In genomic region chr1:167754636-167755522, GRCm38 (mm10) we compare ENCODE assay signal across 12 mouse cellular contexts.
DNase-seq lines count a peak whose midpoint lies in the region; ATAC-seq and TF ChIP-seq lines count a peak whose summit lies in the region.
"Had no signal": no experiment of that assay in that cellular context is flagged by ENCODE, and none has a peak within 500 bp of the region (broad histone marks: within the 10 kb centered on the region; RNA-seq: fewer than 3 reads in every experiment).

No protein-coding gene starts in this region.

- peaks cover 22% of the 10 kb centered on the region for H3K27me3 ChIP-seq in kidney, embryonic 15.5 days
- peaks cover 15% of the 10 kb centered on the region; the same call in 1 of the 2 replicates for H3K27me3 ChIP-seq in limb, embryonic 12.5 days
- H3K27me3 ChIP-seq in stomach, postnatal 0 days (ENCODE audit: control insufficient read depth, insufficient read depth, low read length), result no peaks in the 10 kb centered on the region
- H3K27me3 ChIP-seq: CH12.LX had no signal

- H3K4me1 ChIP-seq in kidney, embryonic 15.5 days, result peaks cover 26% of the 10 kb centered on the region
- peaks cover 41% of the 10 kb centered on the region for H3K4me1 ChIP-seq in limb, embryonic 12.5 days (replicated peaks)
- no peaks in the 10 kb centered on the region for H3K4me1 ChIP-seq in stomach, postnatal 0 days (replicated peaks; ENCODE audit: control insufficient read depth, insufficient read depth)

- 18% methylated on average over 14 of the region's 14 CpGs for WGBS in kidney, embryonic 15.5 days
- 16% methylated on average over 14 of the region's 14 CpGs for WGBS in limb, embryonic 12.5 days
- WGBS in stomach, postnatal 0 days, result 22% methylated on average over 14 of the region's 14 CpGs

- no peak overlapping the region for H3K27ac ChIP-seq in kidney, embryonic 15.5 days
- no peak overlapping the region for H3K27ac ChIP-seq in limb, embryonic 12.5 days
- no peak overlapping the region for H3K27ac ChIP-seq in stomach, postnatal 0 days (replicated peaks)
- H3K27ac ChIP-seq: limb, embryonic 15.5 days had no signal

- no peaks in the 10 kb centered on the region for H3K9me3 ChIP-seq in kidney, embryonic 15.5 days (replicated peaks)
- no peaks in the 10 kb centered on the region for H3K9me3 ChIP-seq in limb, embryonic 12.5 days
- H3K9me3 ChIP-seq in stomach, postnatal 0 days (ENCODE audit: control insufficient read depth, low read length), result no peaks in the 10 kb centered on the region
- H3K9me3 ChIP-seq: limb, embryonic 15.5 days had no signal

- no peak overlapping the region for H3K9ac ChIP-seq in kidney, embryonic 15.5 days
- no peak overlapping the region for H3K9ac ChIP-seq in limb, embryonic 12.5 days (replicated peaks)
- H3K9ac ChIP-seq in stomach, postnatal 0 days (ENCODE audit: low read length), result no peak overlapping the region
- H3K9ac ChIP-seq: limb, embryonic 15.5 days had no signal

- no peaks in the 10 kb centered on the region for H3K36me3 ChIP-seq in kidney, embryonic 15.5 days
- no peaks in the 10 kb centered on the region for H3K36me3 ChIP-seq in limb, embryonic 12.5 days
- no peaks in the 10 kb centered on the region for H3K36me3 ChIP-seq in stomach, postnatal 0 days (ENCODE audit: control insufficient read depth, insufficient read depth, low read length)
- H3K36me3 ChIP-seq: limb, embryonic 15.5 days had no signal

- DNase-seq in kidney, adult 11 months, result no peak
- DNase-seq in A20 (ENCODE audit: low read depth, low spot score), result peak; percentile 24
- DNase-seq in embryo, embryonic 10.5 days (ENCODE audit: low spot score), result peak; percentile 41
- no peak for DNase-seq in stomach, postnatal 0 days (ENCODE audit: low spot score)
- no peak for DNase-seq in ovary, adult 18-20 months (ENCODE audit: low spot score)
- DNase-seq: adrenal gland, adult 8-10 months; gastrocnemius, postnatal 25 days; kidney, adult 9 months had no signal

- no peak overlapping the region for H3K4me2 ChIP-seq in kidney, embryonic 15.5 days
- H3K4me2 ChIP-seq in limb, embryonic 12.5 days, result peak overlapping the region; percentile 25
- H3K4me2 ChIP-seq in stomach, postnatal 0 days (replicated peaks; ENCODE audit: low read depth), result no peak overlapping the region
- H3K4me2 ChIP-seq: limb, embryonic 15.5 days had no signal

- 0 out of 2 replicates have a peak, but pooled peaks have one; percentile 30 for ATAC-seq in kidney, embryonic 15.5 days (replicated peaks; ENCODE audit: low FRiP score)
- ATAC-seq in limb, embryonic 12.5 days (ENCODE audit: insufficient number of reproducible peaks, insufficient read depth, low FRiP score, low TSS enrichment, low read depth), result no peak; the same call in 1 of the 2 replicates
- no peak for ATAC-seq in stomach, postnatal 0 days (ENCODE audit: low FRiP score, low TSS enrichment)

- no peak for TF ChIP-seq EP300 in stomach, postnatal 0 days (optimal IDR thresholded peaks at IDR 0.05)

- no peak overlapping the region for H3K4me3 ChIP-seq in kidney, embryonic 15.5 days (replicated peaks)
- H3K4me3 ChIP-seq in limb, embryonic 12.5 days (replicated peaks), result no peak overlapping the region
- no peak overlapping the region for H3K4me3 ChIP-seq in stomach, postnatal 0 days (ENCODE audit: low read depth, low read length)
- H3K4me3 ChIP-seq: limb, embryonic 15.5 days had no signal

- TF ChIP-seq CTCF in stomach, postnatal 0 days (IDR thresholded peaks at IDR 0.05; ENCODE audit: low read depth), result no peak

Comparison
In these comparisons a context has a peak if more than half of its experiments do, and no peak if none do; other contexts are left out.
1. DNase-seq: peak in A20 (single experiment) and embryo, embryonic 10.5 days (single experiment); none in kidney, adult 11 months (single experiment), stomach, postnatal 0 days (single experiment) and ovary, adult 18-20 months (single experiment).